Mouse (Mus musculus): ENCODE measurements around the gene Dqx1.

DNA sequence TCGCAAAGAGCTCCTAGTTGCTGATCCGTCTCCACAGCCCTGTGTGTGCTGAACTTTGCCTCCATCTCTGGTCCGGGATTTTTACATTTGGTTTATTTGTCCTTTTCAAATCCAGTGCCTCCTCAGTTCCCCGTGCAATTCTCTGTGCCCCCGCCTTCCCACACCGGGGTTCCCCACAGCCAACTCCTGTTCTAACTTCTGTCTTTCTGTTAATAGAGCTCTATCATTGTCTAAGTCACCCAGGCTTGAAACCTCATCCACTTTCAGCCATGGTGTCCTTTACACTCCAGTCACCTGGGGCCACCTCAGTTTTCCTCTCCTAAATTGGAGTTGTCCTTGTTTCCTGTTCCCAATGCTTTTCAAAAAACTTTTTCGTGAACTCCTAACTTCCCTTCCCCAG lies 46.4 kb upstream of the Dqx1 start:
- no peak for TF ChIP-seq CTCF (IDR thresholded peaks at IDR 0.05; ENCODE audit: borderline replicate concordance, insufficient read depth, low read depth, low read length)
- no peak for TF ChIP-seq POLR2A (IDR thresholded peaks at IDR 0.05; ENCODE audit: borderline replicate concordance, insufficient read depth, low read length)

Data from cerebellum, adult 2 months (tissue).